Mouse (Mus musculus) cortical plate, adult 2 months (tissue): ENCODE data around the gene Tnfsf12.

Experiments used
- CTCF ChIP-seq: fragments of 200-500 bp; IDR thresholded peaks from 2 replicates; pipeline ENCODE4 v1.5.1; 2011; ENCODE audit warnings: mild to moderate bottlenecking, control low read depth, low read length; ENCODE audit not compliant: insufficient read depth; ENCODE audit errors: extremely low read depth
- POLR2A ChIP-seq: fragments of 200-500 bp; IDR thresholded peaks from 2 replicates; pipeline ENCODE4 v1.6.1; 2011; ENCODE audit warnings: mild to moderate bottlenecking, low read length, control low read depth; ENCODE audit not compliant: insufficient read depth; ENCODE audit errors: extremely low read depth

- TF ChIP-seq CTCF: no peak
- TF ChIP-seq POLR2A: no peak
Observed at GRCm38 (mm10) chr11:69709554-69710446, 14.2 kb upstream of the Tnfsf12 start.
